Mouse (Mus musculus): Measurements from ENCODE around the gene Pex14. TPM values are rescaled to one million over a fixed set of nuclear protein-coding genes. Genes with fewer than 3 reads are reported as not detected.

The Pex14 gene
- polyA plus RNA-seq, 1 experiment = 49.4 TPM

- 0 out of 2 replicates have a peak, but pooled peaks cover 1% of the 10 kb centered on the region for H3K36me3 ChIP-seq (ENCODE audit: control insufficient read depth, insufficient read depth, low read length)
- H3K27me3 ChIP-seq (ENCODE audit: control insufficient read depth, insufficient read depth, low read length) = no peaks in the 10 kb centered on the region
- TF ChIP-seq POLR2A (IDR thresholded peaks at IDR 0.05; ENCODE audit: low read depth, low read length) (no peak), CTCF (IDR thresholded peaks at IDR 0.05; ENCODE audit: extremely low read depth, insufficient read length, insufficient replicate concordance, low read depth, low read length) (no peak)
- H3K4me3 ChIP-seq (ENCODE audit: low read depth, low read length) = no peak overlapping the region
- peaks cover 7% of the 10 kb centered on the region; the same call in 1 of the 2 replicates for H3K4me1 ChIP-seq (ENCODE audit: control insufficient read depth, insufficient read depth, insufficient read length, low read length)
- H3K27ac ChIP-seq (ENCODE audit: insufficient read depth, low read depth, low read length) = no peak overlapping the region
- 87% methylated on average over 7 of the region's 7 CpGs for WGBS
Measured at GRCm38 (mm10) chr4:148974833-148975232, 124.8 kb downstream of the Pex14 start.

- TF ChIP-seq CTCF (IDR thresholded peaks at IDR 0.05; ENCODE audit: extremely low read depth, insufficient read length, insufficient replicate concordance, low read depth, low read length) (no peak), POLR2A (IDR thresholded peaks at IDR 0.05; ENCODE audit: low read depth, low read length) (no peak)
- 88% methylated on average over 14 of the region's 14 CpGs for WGBS
- Histone ChIP-seq H3K4me3 (ENCODE audit: low read depth, low read length) (no peak overlapping the region), H3K36me3 (ENCODE audit: control insufficient read depth, insufficient read depth, low read length) (no peaks in the 10 kb centered on the region), H3K27ac (ENCODE audit: insufficient read depth, low read depth, low read length) (no peak overlapping the region), H3K4me1 (ENCODE audit: control insufficient read depth, insufficient read depth, insufficient read length, low read length) (peaks cover 7% of the 10 kb centered on the region; the same call in 1 of the 2 replicates), H3K27me3 (ENCODE audit: control insufficient read depth, insufficient read depth, low read length) (no peaks in the 10 kb centered on the region)
Measured at GRCm38 (mm10) chr4:148973387-148973786, 126.3 kb downstream of the Pex14 start.

- H3K4me1 ChIP-seq (ENCODE audit: control insufficient read depth, insufficient read depth, insufficient read length, low read length) = peaks cover 7% of the 10 kb centered on the region; the same call in 1 of the 2 replicates
- 58% methylated on average over 14 of the region's 14 CpGs for WGBS
- H3K36me3 ChIP-seq (ENCODE audit: control insufficient read depth, insufficient read depth, low read length) = peaks cover under 1% of the 10 kb centered on the region; the same call in 1 of the 2 replicates
- no peak overlapping the region for H3K27ac ChIP-seq (ENCODE audit: insufficient read depth, low read depth, low read length)
- H3K27me3 ChIP-seq (ENCODE audit: control insufficient read depth, insufficient read depth, low read length) = no peaks in the 10 kb centered on the region
- no peak overlapping the region for H3K4me3 ChIP-seq (ENCODE audit: low read depth, low read length)
- TF ChIP-seq CTCF (IDR thresholded peaks at IDR 0.05; ENCODE audit: extremely low read depth, insufficient read length, insufficient replicate concordance, low read depth, low read length) (no peak), POLR2A (IDR thresholded peaks at IDR 0.05; ENCODE audit: low read depth, low read length) (no peak)
Measured at GRCm38 (mm10) chr4:148972707-148973106, 127.0 kb downstream of the Pex14 start.

GRCm38 (mm10) chr4:148971613-148972242 lies 127.9 kb downstream of the Pex14 start:
- Histone ChIP-seq H3K4me3 (ENCODE audit: low read depth, low read length) (no peak overlapping the region), H3K27me3 (ENCODE audit: control insufficient read depth, insufficient read depth, low read length) (no peaks in the 10 kb centered on the region), H3K36me3 (ENCODE audit: control insufficient read depth, insufficient read depth, low read length) (peaks cover 5% of the 10 kb centered on the region; the same call in 1 of the 2 replicates), H3K4me1 (ENCODE audit: control insufficient read depth, insufficient read depth, insufficient read length, low read length) (peaks cover 7% of the 10 kb centered on the region; the same call in 1 of the 2 replicates), H3K27ac (ENCODE audit: insufficient read depth, low read depth, low read length) (no peak overlapping the region)
- 34% methylated on average over 3 of the region's 3 CpGs for WGBS
- no peak for TF ChIP-seq CTCF (IDR thresholded peaks at IDR 0.05; ENCODE audit: extremely low read depth, insufficient read length, insufficient replicate concordance, low read depth, low read length)
- TF ChIP-seq POLR2A (IDR thresholded peaks at IDR 0.05; ENCODE audit: low read depth, low read length) = no peak

- Histone ChIP-seq H3K27me3 (ENCODE audit: control insufficient read depth, insufficient read depth, low read length) (no peaks in the 10 kb centered on the region), H3K27ac (ENCODE audit: insufficient read depth, low read depth, low read length) (no peak overlapping the region), H3K4me1 (ENCODE audit: control insufficient read depth, insufficient read depth, insufficient read length, low read length) (peaks cover 7% of the 10 kb centered on the region; the same call in 1 of the 2 replicates), H3K36me3 (ENCODE audit: control insufficient read depth, insufficient read depth, low read length) (peaks cover 5% of the 10 kb centered on the region; the same call in 1 of the 2 replicates), H3K4me3 (ENCODE audit: low read depth, low read length) (no peak overlapping the region)
- no peak for TF ChIP-seq CTCF (IDR thresholded peaks at IDR 0.05; ENCODE audit: extremely low read depth, insufficient read length, insufficient replicate concordance, low read depth, low read length)
- 84% methylated on average over 4 of the region's 4 CpGs for WGBS
Measured at GRCm38 (mm10) chr4:148970742-148971141, 128.9 kb downstream of the Pex14 start.

GRCm38 (mm10) chr4:148969610-148970009 lies 130.1 kb downstream of the Pex14 start:
- WGBS = 26% methylated on average over 5 of the region's 5 CpGs

GRCm38 (mm10) chr4:148968859-148969258 lies 130.8 kb downstream of the Pex14 start:
- Histone ChIP-seq H3K4me1 (ENCODE audit: control insufficient read depth, insufficient read depth, insufficient read length, low read length) (peaks cover 7% of the 10 kb centered on the region; the same call in 1 of the 2 replicates), H3K27ac (ENCODE audit: insufficient read depth, low read depth, low read length) (no peak overlapping the region), H3K27me3 (ENCODE audit: control insufficient read depth, insufficient read depth, low read length) (no peaks in the 10 kb centered on the region), H3K36me3 (ENCODE audit: control insufficient read depth, insufficient read depth, low read length) (peaks cover 12% of the 10 kb centered on the region; the same call in 1 of the 2 replicates), H3K4me3 (ENCODE audit: low read depth, low read length) (no peak overlapping the region)
- WGBS = 86% methylated on average over 5 of the region's 5 CpGs
- TF ChIP-seq CTCF (IDR thresholded peaks at IDR 0.05; ENCODE audit: extremely low read depth, insufficient read length, insufficient replicate concordance, low read depth, low read length) (no peak), POLR2A (IDR thresholded peaks at IDR 0.05; ENCODE audit: low read depth, low read length) (no peak)

More at GRCm38 (mm10) chr4:148969610-148970009, 130.1 kb downstream of the Pex14 start:
- no peak overlapping the region for H3K4me3 ChIP-seq (ENCODE audit: low read depth, low read length)
- H3K27me3 ChIP-seq (ENCODE audit: control insufficient read depth, insufficient read depth, low read length) = no peaks in the 10 kb centered on the region
- peaks cover 7% of the 10 kb centered on the region; the same call in 1 of the 2 replicates for H3K4me1 ChIP-seq (ENCODE audit: control insufficient read depth, insufficient read depth, insufficient read length, low read length)
- no peak for TF ChIP-seq POLR2A (IDR thresholded peaks at IDR 0.05; ENCODE audit: low read depth, low read length)
- TF ChIP-seq CTCF (IDR thresholded peaks at IDR 0.05; ENCODE audit: extremely low read depth, insufficient read length, insufficient replicate concordance, low read depth, low read length) = no peak
- H3K36me3 ChIP-seq (ENCODE audit: control insufficient read depth, insufficient read depth, low read length) = peaks cover 12% of the 10 kb centered on the region; the same call in 1 of the 2 replicates
- H3K27ac ChIP-seq (ENCODE audit: insufficient read depth, low read depth, low read length) = no peak overlapping the region
